Mouse (Mus musculus) embryo, embryonic 11.5 days (tissue): ENCODE data around the gene Tbc1d23.
"Not testable (repeated sequence)": the region's sequence is repeated elsewhere in the genome, so short reads cannot be mapped to it uniquely, and the experiment has no call there.

Experiments used
- DNase-seq: peaks from one replicate; pipeline ENCODE4 v3.0.0-alpha.2; 2012; ENCODE audit warnings: low read depth, low spot score

The Tbc1d23 gene

DNA sequence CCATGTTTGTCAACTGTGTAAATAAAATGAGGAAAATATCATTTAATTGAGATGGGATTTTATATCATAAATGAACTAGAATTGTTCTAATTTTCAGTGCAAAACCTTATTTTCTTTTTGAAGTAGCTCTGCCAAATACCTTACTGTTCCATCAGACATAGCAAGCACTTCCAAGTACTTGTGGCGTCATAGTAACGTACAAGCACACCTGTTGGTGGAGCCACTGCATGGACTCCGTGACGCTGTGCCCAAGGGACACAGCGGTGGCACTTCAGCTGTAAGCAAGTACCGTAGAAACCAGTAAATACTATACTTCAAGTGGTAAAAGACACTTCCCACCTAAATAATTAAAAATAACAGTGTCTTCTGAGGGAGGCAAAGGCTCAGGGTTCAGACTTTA lies 10.9 kb downstream of the Tbc1d23 start:
- no peak for DNase-seq

DNA sequence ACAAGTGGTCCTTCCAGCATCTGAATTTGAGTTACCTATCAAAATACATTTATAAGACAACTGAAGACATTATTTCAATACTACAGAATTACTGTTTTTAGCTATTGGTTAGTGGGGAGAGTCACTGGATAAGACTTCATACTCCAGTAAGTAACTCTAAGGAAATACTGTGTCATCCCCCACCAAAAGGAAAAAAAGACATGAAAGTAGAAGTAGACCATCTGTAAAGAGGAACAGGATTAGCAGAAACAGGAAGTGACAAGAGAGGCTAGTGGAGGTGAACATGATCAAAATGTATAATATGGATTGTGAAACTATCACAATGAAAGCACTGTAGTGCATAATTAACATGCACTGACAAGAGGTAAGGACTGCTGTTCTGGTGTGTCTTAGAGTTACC lies 15.3 kb downstream of the Tbc1d23 start:
- DNase-seq: no peak

DNA sequence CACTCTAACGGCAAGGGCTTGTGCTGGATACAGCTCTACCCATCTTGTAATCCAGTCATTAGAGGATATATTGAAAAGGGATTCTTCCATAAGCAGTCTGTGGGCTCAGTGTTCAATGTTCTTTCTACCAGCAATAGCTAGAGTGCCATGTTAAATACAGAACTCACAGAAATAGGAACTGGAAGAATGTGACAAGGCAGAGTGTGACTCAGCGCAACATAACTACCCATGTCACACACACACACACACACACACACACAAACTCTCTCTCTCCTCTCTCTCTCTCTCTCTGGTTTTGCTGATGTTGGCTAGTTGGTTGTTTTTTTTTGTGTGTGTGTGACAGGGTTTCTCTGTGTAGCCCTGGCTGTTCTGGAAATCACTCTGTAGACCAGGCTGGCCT lies 20.3 kb downstream of the Tbc1d23 start:
- no peak for DNase-seq

DNA sequence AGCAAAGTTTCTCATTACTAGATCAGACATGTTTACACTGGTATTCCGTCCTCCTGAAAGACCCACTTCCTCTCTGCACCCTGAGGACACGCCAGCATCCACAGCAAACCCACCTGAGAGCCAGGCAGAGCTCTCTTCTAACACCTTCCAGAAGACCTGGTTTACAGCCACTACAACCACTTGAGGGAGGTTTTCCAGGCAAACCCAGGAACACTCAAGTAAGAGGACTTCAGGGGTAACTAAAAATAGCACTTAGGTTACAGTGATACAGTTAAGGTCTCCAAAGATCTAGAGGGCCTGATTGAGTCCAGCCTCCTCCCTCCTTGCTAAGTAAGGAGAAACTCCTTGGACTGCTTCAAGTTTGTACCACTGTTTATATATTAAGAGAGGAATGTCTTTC lies 23.0 kb downstream of the Tbc1d23 start:
- DNase-seq: no peak

DNA sequence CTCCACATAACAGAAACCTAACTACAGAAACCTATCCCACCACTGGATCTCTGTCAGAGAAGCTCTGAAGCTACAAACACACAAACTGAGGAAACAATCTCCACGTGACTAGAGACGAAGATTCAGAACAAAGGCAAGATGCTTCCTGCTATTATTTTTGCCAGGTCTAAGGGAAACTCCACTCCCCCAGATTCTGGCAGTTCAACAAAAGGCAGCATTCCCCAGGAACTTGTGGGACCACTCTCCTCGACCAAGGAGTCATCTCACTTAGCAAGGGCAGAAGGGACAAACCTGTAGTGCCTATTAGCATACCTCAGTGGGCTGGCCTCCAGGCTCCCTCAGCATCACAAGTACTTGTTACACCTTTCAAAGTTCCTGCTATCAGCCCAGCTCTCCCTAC lies 34.0 kb downstream of the Tbc1d23 start:
- no peak for DNase-seq

DNA sequence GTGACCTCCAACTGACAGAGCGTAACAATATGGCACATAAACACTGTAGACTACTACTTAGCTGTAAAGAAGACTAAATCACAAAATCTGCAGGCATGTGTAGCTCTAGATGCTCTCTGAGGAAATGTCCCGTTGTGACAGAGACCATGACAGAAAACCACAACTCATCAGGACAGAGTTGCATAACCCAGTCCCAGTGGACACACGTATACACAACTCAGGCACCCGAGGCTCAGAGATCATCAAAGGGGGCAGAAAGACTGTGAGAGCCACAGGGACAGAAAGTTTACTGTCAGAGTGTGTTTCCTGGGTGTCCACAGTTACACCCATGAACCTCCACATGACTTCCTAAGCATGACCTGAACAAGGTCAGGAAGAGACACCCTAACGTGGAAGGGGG lies 34.7 kb downstream of the Tbc1d23 start:
- DNase-seq: no peak

DNA sequence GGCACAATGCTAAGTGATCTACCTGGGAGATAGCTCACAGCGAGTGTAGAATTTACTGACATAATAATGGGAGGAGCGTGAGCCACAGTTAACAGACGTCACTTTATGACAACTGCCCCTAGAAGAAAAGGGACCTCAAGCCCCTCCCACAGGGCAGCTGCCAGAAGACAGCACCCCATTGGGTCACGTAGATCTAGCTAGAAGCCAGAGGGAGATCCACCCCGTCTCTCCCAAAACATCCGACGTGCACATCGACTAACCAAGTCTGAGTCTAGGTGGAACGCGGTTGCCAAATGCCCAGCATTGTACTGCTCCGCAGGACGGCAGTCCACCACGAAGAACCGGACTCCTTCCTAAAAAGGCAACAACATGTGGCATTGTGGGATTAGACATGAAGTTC lies 40.1 kb downstream of the Tbc1d23 start:
- DNase-seq: no peak

DNA sequence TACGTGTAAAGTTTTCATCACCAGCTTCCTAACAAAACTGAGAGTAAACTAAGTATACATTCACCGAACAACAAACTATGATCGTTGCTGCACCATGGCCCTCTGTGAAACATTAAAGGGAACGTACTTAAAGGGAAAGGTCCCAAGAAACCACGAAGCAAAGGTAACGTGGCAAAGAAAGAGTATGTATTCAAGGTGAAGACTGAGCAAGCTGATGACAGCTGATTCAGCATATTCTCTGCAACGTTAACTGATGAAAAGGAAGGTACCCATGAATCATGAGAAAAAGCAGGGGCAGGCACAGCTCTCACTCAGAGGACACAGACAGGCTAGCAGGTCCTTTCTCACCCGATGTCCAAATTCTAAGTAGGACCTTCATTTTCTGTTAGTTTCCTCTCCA lies 40.9 kb downstream of the Tbc1d23 start:
- DNase-seq: no peak

DNA sequence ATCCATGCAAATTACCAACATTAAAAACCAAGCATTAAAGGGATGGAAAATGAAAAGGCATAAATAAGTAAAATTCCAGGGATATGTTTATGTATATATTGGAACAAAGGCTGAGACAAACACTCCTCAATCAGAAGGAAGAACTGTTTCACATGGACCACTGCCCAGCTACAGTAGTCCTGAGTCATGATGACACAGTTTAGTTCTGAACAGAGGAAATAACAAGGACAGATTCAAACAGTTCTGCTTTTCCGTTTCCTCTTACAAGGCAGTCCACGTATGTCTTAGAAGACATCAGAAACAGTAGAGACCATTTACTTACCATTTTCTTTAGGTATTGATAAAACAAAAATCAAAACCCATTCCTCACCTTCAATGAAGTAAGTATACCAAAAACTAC lies 41.8 kb downstream of the Tbc1d23 start:
- DNase-seq: no peak

DNA sequence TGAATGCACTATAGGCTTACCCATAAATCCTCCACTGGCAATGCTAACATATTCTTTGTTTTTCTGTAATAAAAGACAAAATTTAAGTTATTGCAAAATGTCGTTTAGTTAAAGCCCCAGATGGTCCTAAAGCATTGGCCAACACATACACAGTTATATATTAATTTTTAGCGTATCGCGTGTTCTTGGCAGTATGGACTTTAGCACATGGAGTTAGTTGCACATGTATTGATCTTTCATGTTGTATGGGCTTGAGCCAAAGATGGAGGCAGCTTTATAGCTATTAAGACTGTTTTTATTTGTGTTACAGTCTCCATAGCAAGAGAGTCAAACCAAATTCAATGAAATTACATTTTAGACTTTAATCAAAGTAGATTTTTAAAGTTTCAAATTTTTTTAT lies 44.7 kb downstream of the Tbc1d23 start:
- DNase-seq: no peak

DNA sequence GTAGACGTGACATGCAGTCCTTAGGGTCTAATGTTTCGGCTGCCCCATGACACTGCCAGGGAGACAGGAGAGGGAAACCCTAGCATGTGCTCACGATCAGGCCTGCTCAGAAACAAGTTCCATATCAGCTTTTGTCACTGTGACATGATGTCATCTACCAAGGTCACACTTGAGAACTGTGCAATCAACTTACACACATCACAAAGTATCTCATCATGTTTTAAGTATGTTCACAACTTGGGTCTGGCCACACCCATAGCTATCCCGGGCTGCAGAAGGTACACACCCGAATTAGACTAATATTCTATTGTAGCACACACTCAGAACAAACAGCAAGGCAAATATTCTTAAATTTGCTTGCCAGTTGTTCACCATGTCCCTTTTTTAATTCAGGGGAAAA lies 49.3 kb downstream of the Tbc1d23 start:
- no peak for DNase-seq

DNA sequence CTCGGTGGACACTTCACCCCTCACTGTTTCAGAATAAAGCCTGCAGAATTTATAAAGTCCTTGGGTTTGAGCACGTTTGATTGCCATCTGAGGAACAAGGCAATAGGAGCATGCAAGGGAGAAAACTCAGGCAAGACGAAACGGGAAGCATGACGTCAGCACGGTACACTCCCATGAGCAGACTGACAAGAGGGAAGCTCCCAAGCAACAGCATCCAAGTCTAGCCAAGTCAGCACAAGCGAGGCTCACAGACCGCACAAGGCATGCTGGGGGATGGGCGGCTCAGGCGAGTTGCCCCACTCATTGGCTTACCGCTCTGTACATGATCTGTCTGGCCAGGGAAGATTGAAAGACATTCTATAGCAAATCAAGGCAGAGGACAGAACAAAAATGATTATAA lies 50.1 kb downstream of the Tbc1d23 start:
- DNase-seq: no peak

DNA sequence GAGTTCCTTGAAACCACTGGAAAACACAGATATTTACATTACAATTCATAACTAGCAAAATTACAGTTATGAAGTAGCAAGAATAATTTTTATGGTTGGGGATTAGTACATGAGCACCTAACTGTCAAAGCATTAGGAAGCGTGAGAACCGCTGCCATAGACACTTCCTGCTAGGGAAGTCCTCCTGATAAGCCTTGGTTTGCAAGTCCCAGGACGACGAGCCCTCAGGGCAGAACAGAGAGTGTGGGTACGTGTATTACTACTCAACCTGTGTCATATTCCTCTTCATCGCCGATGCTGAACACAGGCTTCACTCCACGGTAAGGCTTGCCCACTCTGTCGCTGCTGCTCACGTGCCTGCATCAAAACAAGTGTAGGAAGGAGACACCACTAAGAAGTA lies 53.6 kb downstream of the Tbc1d23 start:
- no peak for DNase-seq

DNA sequence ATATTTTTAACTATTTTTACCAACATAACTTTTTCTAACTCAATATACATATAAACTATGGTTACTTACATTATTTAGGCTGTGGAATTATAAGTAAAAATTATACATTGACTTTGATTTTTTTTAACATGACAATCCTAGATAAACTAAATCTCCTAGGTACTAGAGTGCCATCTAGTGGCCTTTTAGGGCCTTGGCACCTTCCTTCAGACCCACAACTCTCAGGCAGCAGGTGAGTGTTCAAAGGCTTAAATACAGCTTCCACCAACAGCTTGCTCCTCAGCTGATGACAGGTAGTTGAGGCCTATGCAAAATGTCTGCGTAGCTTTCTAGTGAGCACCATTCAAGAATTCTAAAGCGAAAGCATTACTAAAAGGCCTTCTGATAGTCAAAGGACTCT lies 54.0 kb downstream of the Tbc1d23 start:
- DNase-seq: no peak

DNA sequence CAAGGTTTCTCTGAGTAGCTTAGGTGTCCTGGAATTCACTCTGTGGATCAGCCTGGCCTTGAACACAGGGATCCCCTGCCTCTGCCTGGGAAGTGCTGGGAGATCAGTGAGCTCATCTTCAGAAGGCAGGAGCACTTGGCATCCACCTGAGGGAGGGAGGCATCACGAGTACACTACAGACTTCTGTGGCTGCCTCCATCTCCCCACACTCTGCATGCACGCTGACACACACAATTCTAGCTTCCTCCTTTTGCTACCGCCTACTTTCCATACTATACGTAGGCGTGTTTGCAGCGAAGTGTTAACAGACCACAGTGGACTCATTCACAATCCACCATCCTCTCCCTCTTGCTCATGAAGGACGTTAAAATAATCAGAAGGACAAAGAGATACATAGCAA lies 55.0 kb downstream of the Tbc1d23 start:
- DNase-seq: no peak

DNA sequence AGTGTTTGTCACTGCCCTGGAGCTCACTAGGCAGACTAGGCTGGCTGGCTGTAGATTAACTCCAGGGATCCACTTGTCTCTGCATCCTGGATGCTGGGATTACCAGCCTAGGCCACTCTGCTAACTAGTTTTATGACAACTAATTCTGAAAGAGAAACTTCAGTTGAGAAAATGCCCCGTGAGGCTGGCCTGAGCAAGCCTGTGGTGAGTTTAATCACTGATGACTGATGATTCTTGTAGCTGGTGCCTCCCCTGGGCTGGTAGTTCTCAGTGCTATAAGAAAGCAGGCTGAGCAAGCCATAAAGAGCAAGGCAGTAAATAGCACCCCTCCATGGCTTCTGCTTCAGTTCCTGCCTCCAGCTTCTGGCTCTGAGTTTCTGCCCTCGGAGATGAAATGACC lies 55.6 kb downstream of the Tbc1d23 start:
- DNase-seq: no peak

DNA sequence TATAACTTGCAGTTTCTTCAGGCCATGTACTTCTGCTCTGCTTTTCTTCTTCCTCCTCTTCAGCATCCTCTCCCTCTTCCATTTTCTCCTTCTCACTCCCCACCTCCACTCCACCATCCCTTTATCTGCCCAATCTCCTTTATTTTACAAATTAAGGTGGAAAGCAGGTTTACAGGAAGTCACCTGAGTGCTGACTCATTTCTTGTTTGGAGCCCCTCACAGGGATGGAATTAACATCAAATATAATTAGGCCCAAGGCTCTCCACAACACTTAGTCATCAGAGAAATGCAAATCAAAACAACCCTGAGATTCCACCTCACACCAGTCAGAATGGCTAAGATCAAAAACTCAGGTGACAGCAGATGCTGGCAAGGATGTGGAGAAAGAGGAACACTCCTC lies 56.8 kb downstream of the Tbc1d23 start:
- DNase-seq: not testable (repeated sequence)

DNA sequence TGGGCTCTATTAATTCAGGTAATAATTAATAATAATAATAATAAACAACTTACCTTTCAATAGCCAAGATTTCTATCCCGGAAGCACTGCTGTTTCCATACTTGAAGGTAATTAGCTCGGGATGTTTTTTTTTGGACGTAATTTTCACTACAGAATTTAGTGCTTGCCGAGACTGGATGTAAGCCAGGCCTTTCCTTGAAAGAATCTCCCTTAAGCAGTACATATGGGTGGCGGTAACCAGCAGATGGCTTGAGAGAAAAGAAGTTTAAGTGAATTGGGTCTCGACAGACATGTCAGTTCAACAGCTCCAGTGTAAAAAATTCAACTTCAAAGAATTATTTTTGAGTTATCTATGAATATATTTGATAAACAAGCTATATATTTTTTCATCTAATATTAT lies 59.7 kb downstream of the Tbc1d23 start:
- no peak for DNase-seq

DNA sequence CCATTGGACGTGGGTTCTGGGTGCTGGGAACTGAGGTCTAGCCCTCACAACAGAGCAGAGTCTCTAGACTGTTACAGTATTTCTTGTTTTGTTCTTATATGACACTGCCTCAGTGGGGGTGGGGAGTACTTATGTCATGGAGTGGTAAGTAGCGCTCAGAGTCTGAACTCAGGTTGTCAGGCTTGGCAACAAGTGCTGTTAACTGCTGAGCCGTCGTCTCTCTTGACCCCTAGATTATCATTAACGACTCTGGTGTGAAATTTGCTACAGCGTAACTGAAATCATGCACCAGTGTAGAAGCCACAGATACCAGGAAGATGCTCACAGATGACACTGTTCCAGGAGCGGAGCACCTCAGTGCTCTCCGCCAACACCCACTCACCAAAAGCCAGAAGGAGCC lies 60.1 kb downstream of the Tbc1d23 start:
- DNase-seq: no peak

DNA sequence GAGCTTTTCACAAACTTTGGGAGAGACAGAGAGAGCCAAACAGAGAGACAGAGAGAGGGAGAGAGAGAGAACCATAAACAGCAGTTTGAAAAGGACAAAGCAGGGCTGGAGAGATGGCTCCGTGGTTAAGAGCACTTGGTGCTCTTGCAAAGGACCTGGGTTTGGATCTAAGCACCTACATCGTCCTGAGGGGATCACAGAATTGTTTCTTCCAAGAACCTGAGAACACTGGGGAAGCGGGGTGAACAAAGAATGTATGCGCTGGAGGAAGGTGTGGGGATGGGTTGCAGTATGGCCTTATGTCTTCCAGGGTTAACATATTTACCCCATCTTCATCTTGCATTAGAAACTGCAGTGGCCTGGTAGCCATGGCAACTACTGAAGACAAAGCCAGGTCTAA lies 63.1 kb downstream of the Tbc1d23 start:
- no peak for DNase-seq

DNA sequence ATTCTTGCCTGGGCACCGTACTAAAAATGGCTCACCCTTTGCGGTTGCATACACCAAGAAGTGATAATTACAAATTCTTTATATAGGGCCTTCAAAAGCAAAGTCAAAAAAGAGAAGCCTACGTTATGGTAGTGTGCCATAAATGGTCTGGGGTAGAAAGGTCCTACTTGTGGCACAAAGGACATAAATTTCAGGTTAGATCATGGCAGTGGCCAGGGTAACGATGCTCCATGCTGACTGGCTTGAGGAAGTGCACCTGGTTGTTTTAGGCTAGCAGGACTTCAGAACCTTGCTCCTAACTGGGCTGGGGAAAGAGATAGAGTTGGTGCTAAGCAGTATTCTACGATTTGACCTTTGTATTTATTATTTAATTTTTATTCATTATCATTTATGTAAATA lies 63.8 kb downstream of the Tbc1d23 start:
- DNase-seq: no peak

DNA sequence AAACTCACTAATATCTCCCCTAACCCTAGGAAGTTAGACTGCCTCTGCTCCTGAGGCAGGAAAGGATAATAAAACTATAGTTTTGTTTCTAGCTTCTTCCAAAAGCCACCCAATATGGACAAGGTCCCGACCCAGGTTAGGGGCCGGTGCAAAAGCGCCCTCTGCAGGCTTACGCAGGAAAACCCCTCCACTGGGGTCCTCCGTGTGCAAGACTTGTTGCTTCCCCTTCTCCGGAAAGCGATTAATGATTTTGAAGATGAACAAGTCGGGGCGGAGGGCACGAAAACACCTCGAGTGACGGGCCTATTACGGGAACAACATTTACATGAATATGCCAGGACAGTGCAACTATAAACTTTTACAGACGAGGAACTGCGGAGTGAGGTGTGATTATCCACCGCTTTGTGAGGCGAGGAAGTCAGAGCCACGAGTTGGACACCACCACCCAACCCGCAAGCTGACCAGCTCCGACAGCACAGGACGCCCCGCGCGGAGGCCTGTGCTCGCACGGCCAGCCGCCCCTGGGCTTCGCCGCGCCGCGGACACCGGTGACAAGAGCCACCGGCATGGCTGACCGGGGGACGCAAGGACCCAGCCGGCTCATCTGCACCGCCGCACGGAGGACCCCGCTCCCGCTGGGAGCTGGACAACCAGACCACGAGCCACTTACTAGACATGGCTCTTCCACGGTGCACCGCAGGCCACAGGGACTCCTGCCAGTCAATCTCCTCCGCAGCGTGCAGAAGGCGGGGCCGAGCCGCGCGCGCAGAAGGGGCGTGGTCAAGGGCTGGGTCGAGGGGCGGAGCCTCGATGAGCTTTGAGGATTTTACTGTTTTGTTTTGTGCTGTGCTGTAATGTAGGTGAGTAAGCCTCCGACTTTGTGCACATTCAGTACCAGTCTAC lies 64.4 kb downstream of the Tbc1d23 start, which contains the start of gene Nit2:
TSS of gene Nit2 (minus strand) at position 731 of the 903 bp plus-strand sequence.
- DNase-seq: peak; percentile 83

DNA sequence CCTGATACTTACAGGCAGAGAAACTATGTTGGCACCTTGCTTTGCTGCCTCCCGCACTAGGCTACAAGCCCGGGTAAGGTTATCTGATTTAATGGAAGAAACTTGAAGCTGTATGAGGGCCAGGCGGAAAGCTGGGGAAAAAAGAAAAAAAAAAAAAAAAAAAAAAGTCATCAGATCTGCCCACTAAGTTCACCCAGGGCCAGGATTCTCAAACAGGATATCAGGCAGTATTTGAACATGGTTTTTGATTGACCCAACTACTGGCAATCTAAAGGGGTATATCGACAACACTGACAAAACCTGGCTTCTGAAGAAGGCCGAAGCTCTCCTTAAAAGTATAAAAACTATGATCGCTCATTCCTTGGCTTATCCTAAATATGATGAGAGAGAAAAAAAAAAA lies 65.2 kb downstream of the Tbc1d23 start:
- DNase-seq: no peak

DNA sequence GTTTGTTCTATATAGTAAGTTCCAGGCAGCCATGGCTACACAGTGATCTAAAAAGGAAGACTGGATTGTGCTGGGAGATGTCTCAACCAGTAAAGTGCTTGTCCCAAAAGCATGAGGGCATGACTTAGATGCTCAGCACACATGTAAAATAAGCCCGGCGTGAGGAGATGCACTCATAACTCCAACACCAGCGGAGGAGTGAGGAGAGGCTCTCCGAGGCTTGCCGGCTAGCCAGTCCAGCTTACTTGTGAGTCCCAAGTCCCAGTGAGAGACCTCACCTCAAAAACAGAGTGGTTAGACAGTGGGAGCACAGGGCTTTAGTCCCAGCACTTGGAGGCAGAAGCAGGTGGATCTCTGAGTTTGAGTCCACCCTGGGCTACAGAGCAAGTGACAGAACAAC lies 66.1 kb downstream of the Tbc1d23 start:
- no peak for DNase-seq
